Mouse (Mus musculus): ENCODE measurements around the gene 4930578G10Rik.
"Not testable (repeated sequence)": the region's sequence is repeated elsewhere in the genome, so short reads cannot be mapped to it uniquely, and the experiment has no call there.

4930578G10Rik gene

GRCm38 (mm10) chr4:42735245-42735644 lies at the start of gene 4930578G10Rik:
TSS of gene 4930578G10Rik (plus strand) at chr4:42735545.
- DNase-seq (ENCODE audit: low read depth, low spot score), result not testable (repeated sequence)

DNA sequence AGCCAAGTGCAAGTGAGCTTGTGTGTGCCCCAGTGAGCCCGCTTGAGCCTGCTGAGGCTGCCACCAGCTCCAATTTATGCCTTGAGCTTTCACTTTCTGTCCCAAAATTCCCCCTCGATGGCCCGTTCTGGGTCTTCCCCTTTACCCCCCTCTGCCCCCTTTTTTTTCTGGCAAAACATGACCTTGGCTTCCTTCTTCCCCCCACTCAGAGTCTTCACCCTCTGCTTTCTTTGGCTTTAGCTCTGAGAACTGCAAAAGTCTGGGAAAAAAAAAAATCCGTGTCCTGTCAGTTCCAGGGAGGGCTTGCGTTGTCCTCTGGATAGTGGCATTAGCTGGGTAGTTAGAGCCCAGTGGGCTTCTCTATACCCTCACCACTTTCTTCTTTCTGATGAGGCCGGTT lies 21.1 kb downstream of the 4930578G10Rik start, which contains the start of gene Ccl19:
Ccl19 (minus strand) TSS at position 101 of the 400 bp plus-strand sequence.
- not testable (repeated sequence) for DNase-seq (ENCODE audit: low read depth, low spot score)

DNA sequence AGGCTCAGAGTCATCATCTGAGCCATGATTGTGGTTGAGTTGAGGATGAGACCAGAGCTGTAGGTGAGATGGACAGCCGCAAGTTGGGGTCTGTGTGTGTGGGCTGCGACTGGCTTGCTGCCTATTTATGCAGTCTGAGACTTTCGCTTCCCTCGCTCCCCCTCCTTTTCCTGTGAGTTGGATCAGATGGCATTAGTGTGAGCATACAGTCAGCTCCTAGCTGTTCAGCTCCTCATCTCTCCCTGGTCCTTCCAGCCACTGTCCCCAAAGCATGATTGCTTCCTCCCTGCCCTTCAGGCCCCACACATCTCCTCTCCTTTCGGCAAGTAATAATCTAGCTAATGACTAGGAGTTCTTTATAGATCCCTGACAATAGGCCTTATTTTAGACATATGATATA lies 38.5 kb downstream of the 4930578G10Rik start, which contains the start of gene Ccl21a:
Ccl21a (minus strand) TSS at position 101 of the 400 bp plus-strand sequence.
- not testable (repeated sequence) for DNase-seq (ENCODE audit: low read depth, low spot score)

DNA sequence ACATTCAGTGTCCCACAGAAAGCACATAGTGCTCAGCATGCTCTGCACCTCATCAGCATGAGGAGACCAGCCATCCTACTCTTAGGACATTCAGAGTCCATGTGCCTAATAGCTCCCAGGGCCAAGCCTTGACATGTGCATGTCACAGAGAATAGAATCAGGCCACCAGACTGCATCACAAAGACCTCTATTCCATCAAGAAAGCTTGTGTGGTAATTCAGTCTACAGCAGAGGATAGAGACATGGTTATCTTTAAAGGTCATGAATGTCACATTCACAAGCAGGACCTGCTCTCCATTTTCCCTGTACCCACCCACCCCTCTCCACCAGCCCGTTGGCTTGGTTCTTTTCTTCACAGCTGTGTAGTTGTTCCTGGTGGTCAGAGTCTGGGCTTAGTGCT lies 118.4 kb downstream of the 4930578G10Rik start, which contains the start of gene Fam205a1:
Fam205a1 (minus strand) TSS at position 101 of the 400 bp plus-strand sequence.
- not testable (repeated sequence) for DNase-seq (ENCODE audit: low read depth, low spot score)

- not testable (repeated sequence) for DNase-seq (ENCODE audit: low read depth, low spot score)
Observed at GRCm38 (mm10) chr4:42856671-42857070, 121.3 kb downstream of the 4930578G10Rik start, which contains the start of gene Gm12394. TSS of gene Gm12394 (minus strand) at chr4:42856771.

DNA sequence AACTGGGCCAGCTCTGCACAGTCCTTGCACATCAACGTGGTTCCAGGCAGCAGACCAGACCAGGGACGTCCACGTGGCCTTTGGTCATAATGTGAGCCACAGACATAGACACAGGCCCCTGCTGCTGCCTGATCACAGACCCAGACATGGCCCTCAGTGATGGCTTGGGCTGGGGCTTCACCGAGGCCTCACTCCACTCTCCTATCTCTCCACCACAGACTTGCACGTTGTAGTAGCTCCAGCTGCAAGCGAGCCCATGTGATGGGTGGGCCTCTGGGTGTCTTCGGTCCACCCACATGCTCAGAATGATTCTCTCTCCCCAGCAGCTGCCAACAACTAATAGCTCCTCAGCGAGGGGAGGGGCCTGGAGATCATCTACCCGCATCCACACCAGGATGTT lies 125.1 kb downstream of the 4930578G10Rik start:
- DNase-seq (ENCODE audit: low read depth, low spot score), result not testable (repeated sequence)

GRCm38 (mm10) chr4:42863487-42863886 lies 128.1 kb downstream of the 4930578G10Rik start:
- DNase-seq (ENCODE audit: low read depth, low spot score), result not testable (repeated sequence)

DNA sequence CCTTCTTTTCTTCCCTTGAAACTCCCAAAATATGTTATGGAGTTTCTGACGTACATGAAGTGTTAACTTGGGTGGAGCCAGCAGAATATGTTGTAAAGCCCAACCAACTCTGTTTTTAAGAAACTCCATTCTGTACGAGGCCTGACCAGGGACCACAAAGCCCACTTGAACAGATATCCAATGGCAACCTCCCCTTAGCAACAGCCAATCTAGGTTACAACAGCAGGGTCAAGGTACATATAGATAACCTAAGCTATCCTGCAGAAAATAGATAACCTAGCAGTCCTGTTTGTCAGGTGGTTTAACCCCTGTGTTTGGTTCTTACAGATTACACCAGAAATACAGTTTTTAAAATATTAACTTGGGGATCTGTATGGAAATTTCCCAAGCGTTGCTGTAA lies 132.0 kb downstream of the 4930578G10Rik start:
- no peak for DNase-seq (ENCODE audit: low read depth, low spot score)

GRCm38 (mm10) chr4:42868193-42868592 lies 132.8 kb downstream of the 4930578G10Rik start:
- DNase-seq (ENCODE audit: low read depth, low spot score), result no peak

GRCm38 (mm10) chr4:42870748-42871147 lies 135.4 kb downstream of the 4930578G10Rik start:
- DNase-seq (ENCODE audit: low read depth, low spot score), result no peak

DNA sequence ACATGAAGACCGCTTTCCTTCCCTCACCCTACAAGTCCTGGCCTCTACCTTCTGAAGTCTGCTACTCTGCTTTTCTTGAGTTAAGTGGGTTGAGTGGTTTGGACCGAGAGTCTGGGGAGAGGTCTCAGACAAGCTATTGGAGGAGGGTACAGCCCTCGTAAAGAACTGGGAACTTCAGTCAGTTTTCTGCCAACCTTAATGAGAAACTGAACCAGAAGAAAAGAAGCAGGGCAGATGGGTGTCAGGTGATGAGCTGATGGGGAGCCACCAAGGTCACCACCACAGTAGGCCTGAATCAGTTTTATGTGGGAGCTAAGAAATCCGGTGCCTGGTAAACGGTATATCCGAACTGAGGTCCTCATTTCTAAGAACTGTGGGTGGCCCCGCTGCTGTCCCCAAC lies 136.8 kb downstream of the 4930578G10Rik start:
- no peak for DNase-seq (ENCODE audit: low read depth, low spot score)

- no peak for DNase-seq (ENCODE audit: low read depth, low spot score)
Observed at GRCm38 (mm10) chr4:42872746-42873435, 137.5 kb downstream of the 4930578G10Rik start.

- DNase-seq (ENCODE audit: low read depth, low spot score), result no peak
Observed at GRCm38 (mm10) chr4:42874134-42874533, 138.8 kb downstream of the 4930578G10Rik start, which contains the start of gene Fam205c. TSS of gene Fam205c (minus strand) at chr4:42874234.

DNA sequence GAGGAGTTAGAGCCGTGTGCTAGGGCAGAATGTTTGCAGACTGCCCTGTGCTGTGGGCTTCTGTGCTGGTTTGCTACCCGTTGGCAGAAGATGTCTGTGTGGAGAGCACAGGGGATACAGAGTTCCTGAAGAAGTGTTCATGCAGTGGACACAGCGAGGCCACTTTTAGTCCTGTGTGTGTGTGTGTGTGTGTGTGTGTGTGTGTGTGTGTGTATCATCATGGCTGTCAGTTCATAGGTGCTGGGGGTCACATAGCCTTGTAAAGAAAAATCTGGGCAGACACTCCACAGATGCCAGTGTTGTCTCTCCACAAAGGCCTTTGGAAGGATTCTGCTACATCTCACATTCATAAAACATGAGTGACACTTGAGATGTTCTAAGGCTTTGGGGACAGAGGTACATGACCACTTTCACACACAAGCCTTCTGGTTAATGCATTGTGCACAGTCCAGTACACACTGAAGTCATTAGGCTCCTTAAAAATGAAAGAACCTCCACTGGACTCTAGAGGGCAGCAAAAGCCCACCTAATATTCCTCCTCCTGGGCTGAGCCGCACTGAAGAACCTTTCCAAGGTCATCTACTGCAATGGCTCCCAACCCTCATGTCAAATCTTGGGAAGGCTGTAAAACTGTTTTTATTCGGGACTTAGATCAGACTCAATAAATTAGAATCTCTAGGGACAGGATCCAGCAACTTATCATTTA lies 141.4 kb downstream of the 4930578G10Rik start:
- peak; percentile 74 for DNase-seq (ENCODE audit: low read depth, low spot score)

- no peak for DNase-seq (ENCODE audit: low read depth, low spot score)
Observed at GRCm38 (mm10) chr4:42877657-42878056, 142.3 kb downstream of the 4930578G10Rik start.

GRCm38 (mm10) chr4:42879829-42880676 lies 144.7 kb downstream of the 4930578G10Rik start:
- no peak for DNase-seq (ENCODE audit: low read depth, low spot score)

GRCm38 (mm10) chr4:42880677-42880948 lies 145.3 kb downstream of the 4930578G10Rik start:
- DNase-seq (ENCODE audit: low read depth, low spot score), result no peak

GRCm38 (mm10) chr4:42886926-42887325 lies 151.6 kb downstream of the 4930578G10Rik start:
- DNase-seq (ENCODE audit: low read depth, low spot score), result no peak

DNA sequence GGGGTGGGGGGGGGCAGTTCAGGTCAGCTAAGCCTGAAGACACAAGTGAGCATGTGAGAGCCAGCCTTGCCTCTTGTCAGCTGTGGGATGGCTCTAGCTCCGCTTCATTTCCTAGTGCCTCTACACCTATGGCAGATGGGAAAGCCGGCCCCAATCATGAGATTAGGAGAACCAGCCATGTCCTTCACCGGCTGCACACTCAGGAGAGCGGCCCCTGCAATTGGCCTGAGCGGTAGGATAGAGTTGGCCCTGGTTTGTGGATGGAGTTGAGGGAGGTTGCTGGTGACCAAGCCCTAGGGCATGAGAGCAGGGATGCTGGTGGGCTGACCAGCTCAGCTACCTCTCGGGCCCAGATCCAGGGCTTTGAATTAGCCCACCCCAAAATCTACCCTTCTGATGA lies 153.5 kb downstream of the 4930578G10Rik start:
- no peak for DNase-seq (ENCODE audit: low read depth, low spot score)

GRCm38 (mm10) chr4:42891176-42891575 lies 155.8 kb downstream of the 4930578G10Rik start:
- DNase-seq (ENCODE audit: low read depth, low spot score), result no peak

DNA sequence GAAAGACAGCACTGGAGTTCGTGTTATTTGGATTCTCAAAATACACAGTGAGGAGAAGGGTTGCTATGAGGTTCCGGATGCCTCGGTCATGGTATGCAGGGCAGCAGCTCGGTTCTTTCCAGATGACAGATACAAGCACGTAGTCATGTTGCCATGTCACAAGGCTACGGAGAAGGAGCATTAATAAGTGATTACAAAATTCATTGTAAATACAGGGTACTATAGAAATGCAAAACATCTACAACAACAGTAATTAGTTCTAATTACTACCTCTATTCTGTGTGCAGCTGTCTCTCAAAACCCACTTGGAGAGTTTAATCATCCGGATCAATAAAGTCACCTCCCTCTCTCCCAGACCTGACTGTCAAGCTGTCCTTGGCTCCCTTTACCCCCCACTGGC lies 159.8 kb downstream of the 4930578G10Rik start:
- DNase-seq (ENCODE audit: low read depth, low spot score), result no peak
